Comparison of ENCODE assay signal across 27 mouse cellular contexts in the genomic region with DNA sequence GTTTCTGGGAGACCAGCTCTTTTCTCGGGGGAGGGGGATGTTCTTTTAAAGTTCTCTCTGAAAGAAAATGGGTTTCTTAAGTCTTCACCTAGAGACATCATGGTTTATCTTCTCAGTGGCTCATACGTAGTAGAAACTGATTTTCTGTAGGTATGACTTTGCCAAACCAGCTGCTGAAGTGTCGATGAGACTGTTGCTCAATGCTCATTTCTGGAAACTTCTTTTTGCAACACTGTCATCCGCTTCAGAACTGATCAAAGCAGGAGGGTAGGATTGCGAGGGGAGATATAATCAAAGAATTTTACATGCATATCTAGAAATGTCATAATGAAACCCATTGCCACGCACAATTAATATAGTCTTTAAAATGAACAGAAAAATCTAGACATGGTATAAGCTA. TPM values are rescaled to one million over a fixed set of nuclear protein-coding genes. Genes with fewer than 3 reads are reported as not detected.
DNase-seq lines count a peak whose midpoint lies in the region; ATAC-seq lines count a peak whose summit lies in the region.
"Had no signal": no experiment of that assay in that cellular context is flagged by ENCODE, and none has a peak within 500 bp of the region (broad histone marks: within the 10 kb centered on the region; RNA-seq: fewer than 3 reads in every experiment).

No protein-coding gene starts in this region.

- H3K4me1 ChIP-seq in heart, embryonic 10.5 days, result no peaks in the 10 kb centered on the region
- H3K4me1 ChIP-seq: embryonic facial prominence, embryonic 10.5 days; embryonic facial prominence, embryonic 12.5 days; forebrain, embryonic 10.5 days; forebrain, embryonic 12.5 days had no signal

- WGBS in heart, embryonic 10.5 days, result 88% methylated on average over 6 of the region's 6 CpGs

- DNase-seq in CD4-positive, CD25-positive, alpha-beta regulatory T cell, adult 2 months (ENCODE audit: low read depth, low spot score), result peak; percentile 59
- DNase-seq in induced T-regulatory cell, adult 2 months (ENCODE audit: low read depth), result peak; percentile 76
- no peak for DNase-seq in adrenal gland, postnatal 4 days (ENCODE audit: low spot score in 2 of 2)
- no peak for DNase-seq in lung, adult 18-20 months
- DNase-seq in heart, embryonic 10.5 days (ENCODE audit: low spot score), result no peak
- DNase-seq: adrenal gland, adult 2 months; adrenal gland, postnatal 10 days; adrenal gland, postnatal 25 days; cerebellum, adult 11 months; cerebellum, adult 18-20 months; cerebellum, adult 8-10 months; cerebellum, adult 9-11 months; cerebellum, postnatal 14 days; cerebellum, postnatal 36 days had no signal

- no peaks in the 10 kb centered on the region for H3K27me3 ChIP-seq in heart, embryonic 10.5 days (ENCODE audit: insufficient read depth, poor library complexity, severe bottlenecking)
- H3K27me3 ChIP-seq: CH12.LX; embryonic facial prominence, embryonic 12.5 days; forebrain, embryonic 12.5 days; Patski had no signal

- no peaks in the 10 kb centered on the region for H3K9me3 ChIP-seq in heart, embryonic 10.5 days
- H3K9me3 ChIP-seq: embryonic facial prominence, embryonic 10.5 days; embryonic facial prominence, embryonic 12.5 days; forebrain, embryonic 10.5 days; forebrain, embryonic 12.5 days; G1E had no signal

- ATAC-seq in activated CD4-positive, CD25-positive, alpha-beta regulatory T cell, adult 4 months, result peak; percentile 62
- peak; percentile 50 for ATAC-seq in megakaryocyte, adult 5-6 weeks (ENCODE audit: poor library complexity, severe bottlenecking)
- ATAC-seq in erythroblast, adult 5-6 weeks (replicated peaks; ENCODE audit: low FRiP score, poor library complexity, severe bottlenecking), result no peak
- ATAC-seq: forebrain, embryonic 14.5 days; forebrain, embryonic 16.5 days; Patski had no signal

- no peak overlapping the region for H3K27ac ChIP-seq in heart, embryonic 10.5 days
- H3K27ac ChIP-seq: embryonic facial prominence, embryonic 10.5 days; embryonic facial prominence, embryonic 12.5 days; forebrain, embryonic 10.5 days; forebrain, embryonic 12.5 days had no signal

- H3K4me3 ChIP-seq in heart, embryonic 10.5 days, result no peak overlapping the region
- H3K4me3 ChIP-seq: embryonic facial prominence, embryonic 10.5 days; embryonic facial prominence, embryonic 12.5 days; erythroblast, embryonic 14.5 days; forebrain, embryonic 10.5 days; forebrain, embryonic 12.5 days had no signal

- no peaks in the 10 kb centered on the region for H3K36me3 ChIP-seq in heart, embryonic 10.5 days
- H3K36me3 ChIP-seq: embryonic facial prominence, embryonic 10.5 days; embryonic facial prominence, embryonic 12.5 days; forebrain, embryonic 10.5 days; forebrain, embryonic 12.5 days; G1E had no signal

RNA-seq across cellular contexts. Expression of gene Stx11, which starts 10.5 kb away (rescaled TPM):
- 10 to 100 TPM; 18.9 to 19.6 TPM for polyA plus RNA-seq in activated CD4-positive, CD25-positive, alpha-beta regulatory T cell, adult 4 months (2017; shearing (Covaris generic))
- total RNA-seq in megakaryocyte, adult 5-6 weeks (2015), result 41.9 and 44.6 TPM in 2 replicates
- 36.0 and 46.8 TPM in 2 replicates for total RNA-seq in megakaryocyte, adult 5-6 weeks (2017)
- total RNA-seq in adrenal gland, postnatal 4 days (2021), result 1 to 10 TPM; 8.4 to 9.7 TPM
- total RNA-seq in erythroblast, adult 5-6 weeks (2015; ENCODE audit: low replicate concordance), result 7.9 and 11.7 TPM in 2 replicates
- 7.6 and 8.1 TPM in 2 replicates for total RNA-seq in erythroblast, adult 5-6 weeks (2017; ENCODE audit: low replicate concordance)
- 5.3 and 6.0 TPM in 2 replicates for polyA plus RNA-seq in heart, embryonic 10.5 days (2016; fragmentation: Nextera tagmentation; extraction: Ambion mirVana)

RNA-seq across cellular contexts. Expression of gene Sf3b5, which starts 30.6 kb away (rescaled TPM):
- 10 to 100 TPM; 33.3 to 37.8 TPM for polyA plus RNA-seq in activated CD4-positive, CD25-positive, alpha-beta regulatory T cell, adult 4 months (2017; shearing (Covaris generic))
- total RNA-seq in megakaryocyte, adult 5-6 weeks (2015), result 14.0 and 17.0 TPM in 2 replicates
- 15.4 and 15.8 TPM in 2 replicates for total RNA-seq in megakaryocyte, adult 5-6 weeks (2017)
- 10 to 100 TPM; 13.1 TPM for total RNA-seq in adrenal gland, postnatal 4 days (2021)
- 3.5 and 4.2 TPM in 2 replicates for total RNA-seq in erythroblast, adult 5-6 weeks (2015; ENCODE audit: low replicate concordance)
- 2.8 and 3.1 TPM in 2 replicates for total RNA-seq in erythroblast, adult 5-6 weeks (2017; ENCODE audit: low replicate concordance)
- 39.0 and 42.9 TPM in 2 replicates for polyA plus RNA-seq in heart, embryonic 10.5 days (2016; fragmentation: Nextera tagmentation; extraction: Ambion mirVana)

Comparison
In these comparisons a context has a peak if more than half of its experiments do, and no peak if none do; other contexts are left out.
1. DNase-seq: peak in CD4-positive, CD25-positive, alpha-beta regulatory T cell, adult 2 months (single experiment) and induced T-regulatory cell, adult 2 months (single experiment); none in adrenal gland, postnatal 4 days (0 of 2), lung, adult 18-20 months (0 of 2) and heart, embryonic 10.5 days (single experiment).